Mouse (Mus musculus) monocyte, adult 2 months (primary cell): Measurements from ENCODE around the gene Mt4.

Source experiments
- DNase-seq, 2 experiments: peaks; one replicate each; pipeline ENCODE4 v3.0.0; 2022; ENCODE audit warnings: low spot score in 2 of 2, low read depth in 1 of 2

The Mt4 gene

GRCm38 (mm10) chr8:94136933-94137332, at the start of gene Mt4:
TSS of gene Mt4 (plus strand) at chr8:94137197.
- DNase-seq = no peak

- DNase-seq = no peak
Observed at GRCm38 (mm10) chr8:94087964-94088363, 49.0 kb upstream of the Mt4 start.

GRCm38 (mm10) chr8:94089715-94090114, 47.3 kb upstream of the Mt4 start:
- DNase-seq = no peak

- no peak for DNase-seq
Observed at GRCm38 (mm10) chr8:94092848-94093247, 44.1 kb upstream of the Mt4 start.

- DNase-seq = no peak
Observed at GRCm38 (mm10) chr8:94094281-94094680, 42.7 kb upstream of the Mt4 start.

- DNase-seq = peak; percentile 97
Observed at GRCm38 (mm10) chr8:94098081-94098974, 38.7 kb upstream of the Mt4 start, which contains the start of gene Bbs2. TSS of gene Bbs2 (minus strand) at chr8:94098928.

- no peak for DNase-seq
Observed at GRCm38 (mm10) chr8:94098996-94099395, 38.0 kb upstream of the Mt4 start.

GRCm38 (mm10) chr8:94104146-94104545, 32.9 kb upstream of the Mt4 start:
- DNase-seq = no peak

GRCm38 (mm10) chr8:94107871-94108270, 29.1 kb upstream of the Mt4 start:
- no peak for DNase-seq

GRCm38 (mm10) chr8:94109396-94109795, 27.6 kb upstream of the Mt4 start:
- no peak for DNase-seq

GRCm38 (mm10) chr8:94109835-94110234, 27.2 kb upstream of the Mt4 start:
- no peak for DNase-seq

- no peak for DNase-seq
Observed at GRCm38 (mm10) chr8:94110526-94111177, 26.3 kb upstream of the Mt4 start.

- no peak for DNase-seq
Observed at GRCm38 (mm10) chr8:94113435-94113834, 23.6 kb upstream of the Mt4 start.

GRCm38 (mm10) chr8:94113972-94114371, 23.0 kb upstream of the Mt4 start:
- no peak for DNase-seq

- DNase-seq = no peak
Observed at GRCm38 (mm10) chr8:94118776-94119430, 18.1 kb upstream of the Mt4 start.

- DNase-seq = no peak
Observed at GRCm38 (mm10) chr8:94121625-94122024, 15.4 kb upstream of the Mt4 start.

- DNase-seq = no peak
Observed at GRCm38 (mm10) chr8:94122711-94123468, 14.1 kb upstream of the Mt4 start.

GRCm38 (mm10) chr8:94127711-94128110, 9.3 kb upstream of the Mt4 start:
- DNase-seq = no peak

- DNase-seq = no peak
Observed at GRCm38 (mm10) chr8:94129133-94129789, 7.7 kb upstream of the Mt4 start.

- no peak for DNase-seq
Observed at GRCm38 (mm10) chr8:94130126-94130525, 6.9 kb upstream of the Mt4 start.

GRCm38 (mm10) chr8:94132096-94132495, 4.9 kb upstream of the Mt4 start:
- DNase-seq = no peak
